Mouse (Mus musculus): Measurements from ENCODE around the gene Rerg.

The Rerg gene

DNA sequence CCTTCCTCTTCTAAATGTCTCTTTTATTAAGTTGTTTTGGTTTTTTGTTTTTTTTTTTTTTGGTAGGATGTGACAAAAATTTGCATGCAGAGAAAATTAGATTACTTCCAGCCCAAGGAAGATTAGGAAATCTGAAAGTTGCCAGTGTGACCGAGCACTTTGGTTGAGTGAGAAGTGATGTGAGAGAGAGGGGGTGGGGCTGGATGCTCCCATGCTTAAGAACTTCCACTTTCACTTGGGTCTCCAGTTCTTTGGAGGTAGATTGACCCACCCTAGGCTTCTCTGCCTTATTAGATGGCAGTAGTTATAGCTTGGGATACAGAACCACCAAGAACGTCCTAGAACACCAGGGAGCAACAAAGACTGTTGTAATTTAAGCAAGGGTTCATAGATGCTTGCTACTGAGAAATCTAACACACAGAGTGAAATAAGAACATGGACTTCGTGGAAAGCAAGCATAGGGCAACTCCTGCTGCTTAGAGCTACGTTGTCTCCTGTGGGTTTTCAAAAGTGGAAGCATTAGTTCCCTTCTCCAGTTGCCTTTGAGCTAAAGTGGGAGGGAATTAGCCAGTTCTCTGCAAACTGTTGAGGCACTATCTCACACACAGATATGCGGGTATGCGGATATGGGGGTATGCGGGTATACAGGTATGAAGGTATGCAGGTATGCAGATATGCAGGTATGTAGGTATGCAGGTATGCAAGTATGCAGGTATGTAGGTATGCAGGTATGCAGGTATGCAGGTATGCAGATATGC lies 152.9 kb downstream of the Rerg start:
- no peak for DNase-seq (ENCODE audit: low read depth, low spot score)

DNA sequence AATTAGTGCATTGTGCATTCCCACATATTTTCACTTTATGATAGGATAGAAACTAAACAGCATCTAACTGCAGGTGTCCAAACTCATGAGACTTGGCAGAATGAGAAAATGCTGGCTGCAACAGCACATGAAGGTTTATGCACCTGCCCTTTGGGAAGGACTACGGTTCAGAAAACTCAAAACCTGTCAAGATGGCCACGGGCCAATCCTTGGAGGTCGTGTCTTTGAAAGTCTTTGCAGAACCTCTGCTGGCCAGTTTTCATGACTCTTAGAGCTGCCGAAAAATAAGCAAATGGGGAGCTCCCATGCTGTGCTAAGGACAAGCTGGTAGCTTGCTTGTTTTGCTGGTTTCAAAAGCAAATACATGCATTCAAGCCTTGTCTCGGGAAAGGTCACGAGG lies 156.0 kb downstream of the Rerg start:
- DNase-seq (ENCODE audit: low read depth, low spot score) = no peak

DNA sequence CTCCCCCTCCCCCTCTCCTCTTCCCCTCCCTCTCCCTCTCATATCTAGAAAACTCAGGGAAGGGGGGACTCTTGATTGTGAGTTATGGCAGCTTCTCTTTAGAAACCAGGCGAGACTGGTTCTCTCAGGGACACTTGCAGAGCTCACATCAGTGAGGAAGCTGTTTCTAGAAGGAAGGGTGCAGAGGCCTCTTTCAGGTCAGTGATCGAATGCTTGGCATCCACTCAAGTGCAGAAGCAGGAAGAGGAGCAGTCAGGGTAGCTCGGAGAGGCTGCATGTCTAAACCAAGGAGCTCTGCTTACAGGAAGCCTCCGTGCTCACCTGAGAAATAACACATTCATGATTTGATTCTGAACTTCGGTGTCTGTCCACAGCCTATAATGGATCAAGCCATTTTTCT lies 159.1 kb downstream of the Rerg start:
- DNase-seq (ENCODE audit: low read depth, low spot score) = no peak

All from CD4-positive helper T cell, adult 2 months (primary cell).